Mouse (Mus musculus): ENCODE results near the gene Gm9913. TPM values are rescaled to one million over a fixed set of nuclear protein-coding genes. Genes with fewer than 3 reads are reported as not detected.

The Gm9913 gene
- polyA plus RNA-seq, 1 experiment from 2014 or later = 0.29 TPM

DNA sequence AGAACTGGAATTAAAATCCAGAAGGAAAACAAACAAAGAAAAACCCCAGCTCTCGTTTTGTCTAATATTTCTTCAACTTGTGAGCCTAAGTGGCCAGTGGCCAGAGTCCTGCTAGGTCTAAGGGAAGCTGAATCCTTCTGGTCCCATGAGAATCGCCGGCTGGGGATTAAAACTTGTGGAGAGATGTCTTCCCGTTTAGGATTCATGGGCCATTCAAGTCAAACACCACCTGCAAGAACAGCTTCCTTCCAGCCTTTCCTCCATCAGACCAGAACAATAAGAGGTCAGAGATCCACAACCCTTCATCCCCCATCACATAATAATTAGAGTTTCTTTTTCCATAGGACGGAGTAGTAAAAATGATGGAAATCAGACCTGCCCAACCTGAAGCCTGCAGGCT is 30.2 kb upstream of the Gm9913 start:
- ATAC-seq (replicated peaks; ENCODE audit: insufficient number of reproducible peaks, low FRiP score, low TSS enrichment, low read depth) (no peak), DNase-seq (ENCODE audit: low spot score) (no peak)
- H3K9me3 ChIP-seq (replicated peaks; ENCODE audit: control insufficient read depth, low read length) = no peaks in the 10 kb centered on the region
- H3K4me1 ChIP-seq (ENCODE audit: control insufficient read depth, insufficient read depth, low read length) = no peaks in the 10 kb centered on the region
- H3K27me3 ChIP-seq (ENCODE audit: control insufficient read depth, insufficient read depth, low read length) = no peaks in the 10 kb centered on the region
- no peak overlapping the region for H3K27ac ChIP-seq (replicated peaks; ENCODE audit: low read depth, low read length)
- H3K4me2 ChIP-seq (ENCODE audit: low read depth, low read length) = no peak overlapping the region
- WGBS = 79% methylated on average over 5 of the region's 5 CpGs
- no peak overlapping the region for H3K9ac ChIP-seq (replicated peaks; ENCODE audit: low read length)
- H3K36me3 ChIP-seq (replicated peaks; ENCODE audit: control insufficient read depth, insufficient read depth, low read depth, low read length) = no peaks in the 10 kb centered on the region
- no peak overlapping the region for H3K4me3 ChIP-seq (ENCODE audit: low read depth, low read length)

DNA sequence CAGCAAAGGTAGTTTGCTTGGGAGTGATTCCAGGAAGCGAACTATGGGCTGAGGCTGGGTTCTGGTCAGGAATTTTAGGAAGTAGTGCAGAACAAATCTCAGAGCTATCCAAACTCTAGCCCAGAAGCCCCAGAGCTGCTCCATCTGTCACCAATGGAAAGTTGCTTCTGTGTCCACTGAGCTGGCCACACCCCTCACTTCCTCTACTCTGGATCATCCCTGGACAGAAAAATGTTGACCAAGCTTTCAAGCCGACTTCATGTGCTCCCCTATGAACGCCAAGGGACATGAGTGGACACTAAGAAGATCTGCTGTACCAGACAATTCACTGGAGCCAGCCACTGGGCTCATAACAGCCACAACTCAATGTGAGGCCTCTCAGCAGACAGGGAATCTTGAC is 28.7 kb upstream of the Gm9913 start:
- no peak overlapping the region for H3K9ac ChIP-seq (replicated peaks; ENCODE audit: low read length)
- no peaks in the 10 kb centered on the region for H3K36me3 ChIP-seq (replicated peaks; ENCODE audit: control insufficient read depth, insufficient read depth, low read depth, low read length)
- H3K27me3 ChIP-seq (ENCODE audit: control insufficient read depth, insufficient read depth, low read length) = no peaks in the 10 kb centered on the region
- H3K9me3 ChIP-seq (replicated peaks; ENCODE audit: control insufficient read depth, low read length) = no peaks in the 10 kb centered on the region
- H3K4me2 ChIP-seq (ENCODE audit: low read depth, low read length) = no peak overlapping the region
- no peak overlapping the region for H3K4me3 ChIP-seq (ENCODE audit: low read depth, low read length)
- no peak for ATAC-seq (replicated peaks; ENCODE audit: insufficient number of reproducible peaks, low FRiP score, low TSS enrichment, low read depth)
- WGBS = 76% methylated on average over 3 of the region's 3 CpGs
- H3K27ac ChIP-seq (replicated peaks; ENCODE audit: low read depth, low read length) = no peak overlapping the region
- H3K4me1 ChIP-seq (ENCODE audit: control insufficient read depth, insufficient read depth, low read length) = no peaks in the 10 kb centered on the region
- DNase-seq (ENCODE audit: low spot score) = no peak

GRCm38 (mm10) chr2:125477367-125477766 is 27.5 kb upstream of the Gm9913 start:
- no peak overlapping the region for H3K4me2 ChIP-seq (ENCODE audit: low read depth, low read length)
- ATAC-seq (replicated peaks; ENCODE audit: insufficient number of reproducible peaks, low FRiP score, low TSS enrichment, low read depth) (no peak), DNase-seq (ENCODE audit: low spot score) (no peak)
- H3K9me3 ChIP-seq (replicated peaks; ENCODE audit: control insufficient read depth, low read length) = no peaks in the 10 kb centered on the region
- no peak overlapping the region for H3K4me3 ChIP-seq (ENCODE audit: low read depth, low read length)
- H3K27me3 ChIP-seq (ENCODE audit: control insufficient read depth, insufficient read depth, low read length) = no peaks in the 10 kb centered on the region
- no peaks in the 10 kb centered on the region for H3K4me1 ChIP-seq (ENCODE audit: control insufficient read depth, insufficient read depth, low read length)
- no peaks in the 10 kb centered on the region for H3K36me3 ChIP-seq (replicated peaks; ENCODE audit: control insufficient read depth, insufficient read depth, low read depth, low read length)
- 63% methylated on average over 3 of the region's 3 CpGs for WGBS
- no peak overlapping the region for H3K9ac ChIP-seq (replicated peaks; ENCODE audit: low read length)
- H3K27ac ChIP-seq (replicated peaks; ENCODE audit: low read depth, low read length) = no peak overlapping the region

DNA sequence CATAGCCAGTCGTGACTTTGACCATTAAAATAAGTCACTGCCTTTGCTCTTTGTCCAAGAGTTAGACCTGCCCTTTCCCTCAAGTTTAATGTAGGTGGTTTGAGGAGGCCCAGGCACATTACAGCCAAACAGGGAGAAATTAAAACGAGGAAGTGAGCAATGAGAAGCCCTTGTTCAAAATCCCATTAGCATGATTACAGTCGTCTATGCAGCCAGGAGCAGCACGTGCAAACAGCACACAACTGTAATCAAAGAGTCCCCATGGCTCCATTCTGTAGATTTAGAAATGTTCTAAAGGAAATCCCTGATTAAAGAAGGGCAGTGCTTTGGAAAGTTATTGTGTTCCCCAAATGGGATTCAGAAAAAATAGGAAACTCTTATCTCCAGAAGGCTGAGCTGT is 26.2 kb upstream of the Gm9913 start:
- Histone ChIP-seq H3K4me1 (ENCODE audit: control insufficient read depth, insufficient read depth, low read length) (no peaks in the 10 kb centered on the region), H3K4me2 (ENCODE audit: low read depth, low read length) (no peak overlapping the region), H3K9me3 (replicated peaks; ENCODE audit: control insufficient read depth, low read length) (no peaks in the 10 kb centered on the region), H3K4me3 (ENCODE audit: low read depth, low read length) (no peak overlapping the region), H3K27me3 (ENCODE audit: control insufficient read depth, insufficient read depth, low read length) (no peaks in the 10 kb centered on the region), H3K36me3 (replicated peaks; ENCODE audit: control insufficient read depth, insufficient read depth, low read depth, low read length) (no peaks in the 10 kb centered on the region), H3K9ac (replicated peaks; ENCODE audit: low read length) (no peak overlapping the region), H3K27ac (replicated peaks; ENCODE audit: low read depth, low read length) (no peak overlapping the region)
- ATAC-seq (replicated peaks; ENCODE audit: insufficient number of reproducible peaks, low FRiP score, low TSS enrichment, low read depth) = no peak
- WGBS = 71% methylated on average over 4 of the region's 4 CpGs
- DNase-seq (ENCODE audit: low spot score) = no peak

DNA sequence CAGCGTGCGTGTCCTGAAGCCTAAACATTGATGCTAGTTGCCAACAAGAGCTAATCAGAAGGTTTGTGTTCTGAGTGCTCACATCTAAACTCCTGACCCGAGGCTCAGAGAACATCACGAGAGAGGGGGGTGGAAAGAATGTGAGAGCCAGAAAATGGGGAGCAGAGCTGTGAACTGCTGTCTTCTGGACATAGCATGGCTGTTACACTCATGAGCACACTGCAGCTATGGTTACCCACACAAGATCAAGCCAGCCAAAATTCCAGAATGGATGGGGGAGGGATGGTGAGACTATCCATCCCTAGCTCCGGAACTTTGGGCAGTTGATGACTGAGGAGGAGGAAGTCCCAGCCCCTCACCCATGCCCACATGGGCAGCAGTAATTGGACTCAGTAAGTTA is 24.8 kb upstream of the Gm9913 start:
- Histone ChIP-seq H3K9me3 (replicated peaks; ENCODE audit: control insufficient read depth, low read length) (no peaks in the 10 kb centered on the region), H3K4me3 (ENCODE audit: low read depth, low read length) (no peak overlapping the region), H3K4me2 (ENCODE audit: low read depth, low read length) (no peak overlapping the region), H3K9ac (replicated peaks; ENCODE audit: low read length) (no peak overlapping the region), H3K36me3 (replicated peaks; ENCODE audit: control insufficient read depth, insufficient read depth, low read depth, low read length) (no peaks in the 10 kb centered on the region), H3K27ac (replicated peaks; ENCODE audit: low read depth, low read length) (no peak overlapping the region), H3K27me3 (ENCODE audit: control insufficient read depth, insufficient read depth, low read length) (no peaks in the 10 kb centered on the region), H3K4me1 (ENCODE audit: control insufficient read depth, insufficient read depth, low read length) (no peaks in the 10 kb centered on the region)
- ATAC-seq (replicated peaks; ENCODE audit: insufficient number of reproducible peaks, low FRiP score, low TSS enrichment, low read depth) (no peak), DNase-seq (ENCODE audit: low spot score) (no peak)
- whole genome bisulfite sequencing = 70% methylated on average over 5 of the region's 5 CpGs

DNA sequence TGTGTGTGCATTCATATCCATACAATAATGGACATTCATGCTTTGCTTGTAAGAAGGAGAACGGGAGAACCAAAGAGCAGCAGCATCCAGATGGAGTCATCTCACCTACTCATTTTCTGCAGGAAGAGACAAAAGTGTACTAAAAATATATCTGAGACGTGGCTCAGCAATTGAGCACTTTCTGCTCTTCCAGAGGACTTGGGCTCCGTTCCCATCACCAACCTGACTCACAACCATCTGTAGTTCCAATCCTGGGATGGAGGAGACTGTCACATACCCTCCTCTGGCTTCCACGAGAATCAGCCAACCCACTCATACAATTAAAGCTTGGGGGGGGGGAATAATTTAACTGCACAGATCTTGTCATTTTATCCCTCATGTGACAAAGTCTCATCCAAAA is 23.8 kb upstream of the Gm9913 start:
- Histone ChIP-seq H3K9me3 (replicated peaks; ENCODE audit: control insufficient read depth, low read length) (no peaks in the 10 kb centered on the region), H3K9ac (replicated peaks; ENCODE audit: low read length) (no peak overlapping the region), H3K4me2 (ENCODE audit: low read depth, low read length) (no peak overlapping the region), H3K4me1 (ENCODE audit: control insufficient read depth, insufficient read depth, low read length) (no peaks in the 10 kb centered on the region), H3K4me3 (ENCODE audit: low read depth, low read length) (no peak overlapping the region), H3K27me3 (ENCODE audit: control insufficient read depth, insufficient read depth, low read length) (no peaks in the 10 kb centered on the region), H3K27ac (replicated peaks; ENCODE audit: low read depth, low read length) (no peak overlapping the region), H3K36me3 (replicated peaks; ENCODE audit: control insufficient read depth, insufficient read depth, low read depth, low read length) (no peaks in the 10 kb centered on the region)
- DNase-seq (ENCODE audit: low spot score) (no peak), ATAC-seq (replicated peaks; ENCODE audit: insufficient number of reproducible peaks, low FRiP score, low TSS enrichment, low read depth) (no peak)
- WGBS = 87% methylated on average over 4 of the region's 4 CpGs

- Histone ChIP-seq H3K4me1 (ENCODE audit: control insufficient read depth, insufficient read depth, low read length) (no peaks in the 10 kb centered on the region), H3K9ac (replicated peaks; ENCODE audit: low read length) (no peak overlapping the region), H3K27ac (replicated peaks; ENCODE audit: low read depth, low read length) (no peak overlapping the region), H3K4me2 (ENCODE audit: low read depth, low read length) (no peak overlapping the region), H3K9me3 (replicated peaks; ENCODE audit: control insufficient read depth, low read length) (no peaks in the 10 kb centered on the region), H3K27me3 (ENCODE audit: control insufficient read depth, insufficient read depth, low read length) (no peaks in the 10 kb centered on the region), H3K4me3 (ENCODE audit: low read depth, low read length) (no peak overlapping the region), H3K36me3 (replicated peaks; ENCODE audit: control insufficient read depth, insufficient read depth, low read depth, low read length) (no peaks in the 10 kb centered on the region)
- WGBS = 89% methylated on average over 9 of the region's 9 CpGs
- ATAC-seq (replicated peaks; ENCODE audit: insufficient number of reproducible peaks, low FRiP score, low TSS enrichment, low read depth) (no peak), DNase-seq (ENCODE audit: low spot score) (no peak)
These were observed 23.2 kb upstream of the Gm9913 start for GRCm38 (mm10) chr2:125481531-125482317.

DNA sequence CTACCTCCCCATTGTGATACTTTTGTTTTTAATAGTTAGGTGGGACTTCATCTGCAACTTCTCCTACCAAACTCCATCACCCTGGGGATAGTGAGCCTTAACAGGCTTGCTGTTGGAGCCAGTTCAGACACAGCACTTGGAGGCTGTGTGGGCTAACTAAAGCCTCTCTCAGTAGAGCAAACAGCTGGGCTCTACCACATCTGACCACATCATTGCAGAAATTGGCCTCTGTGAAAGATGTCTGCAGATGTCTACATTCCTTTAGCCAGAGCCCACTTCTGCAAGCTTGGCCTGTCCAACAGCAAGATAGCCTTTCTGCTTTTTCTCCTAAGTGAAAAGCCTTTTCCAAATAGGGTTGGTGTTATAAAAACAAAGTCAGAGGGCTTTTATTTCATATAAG is 20.7 kb upstream of the Gm9913 start:
- DNase-seq (ENCODE audit: low spot score) (no peak), ATAC-seq (replicated peaks; ENCODE audit: insufficient number of reproducible peaks, low FRiP score, low TSS enrichment, low read depth) (no peak)
- Histone ChIP-seq H3K36me3 (replicated peaks; ENCODE audit: control insufficient read depth, insufficient read depth, low read depth, low read length) (no peaks in the 10 kb centered on the region), H3K4me3 (ENCODE audit: low read depth, low read length) (no peak overlapping the region), H3K27me3 (ENCODE audit: control insufficient read depth, insufficient read depth, low read length) (no peaks in the 10 kb centered on the region), H3K9ac (replicated peaks; ENCODE audit: low read length) (no peak overlapping the region), H3K4me1 (ENCODE audit: control insufficient read depth, insufficient read depth, low read length) (no peaks in the 10 kb centered on the region), H3K27ac (replicated peaks; ENCODE audit: low read depth, low read length) (no peak overlapping the region), H3K9me3 (replicated peaks; ENCODE audit: control insufficient read depth, low read length) (no peaks in the 10 kb centered on the region), H3K4me2 (ENCODE audit: low read depth, low read length) (no peak overlapping the region)
